Mouse (Mus musculus): ENCODE results near the gene Vps11. TPM values are rescaled to one million over a fixed set of nuclear protein-coding genes. Genes with fewer than 3 reads are reported as not detected.
A peak's percentile ranks its signal among the peaks of the same experiment; 100 is the strongest.
"Not testable (repeated sequence)": the region's sequence is repeated elsewhere in the genome, so short reads cannot be mapped to it uniquely, and the experiment has no call there.

Vps11 gene
- polyA plus RNA-seq, 1 experiment from 2014 or later, result 39.2 TPM

DNA sequence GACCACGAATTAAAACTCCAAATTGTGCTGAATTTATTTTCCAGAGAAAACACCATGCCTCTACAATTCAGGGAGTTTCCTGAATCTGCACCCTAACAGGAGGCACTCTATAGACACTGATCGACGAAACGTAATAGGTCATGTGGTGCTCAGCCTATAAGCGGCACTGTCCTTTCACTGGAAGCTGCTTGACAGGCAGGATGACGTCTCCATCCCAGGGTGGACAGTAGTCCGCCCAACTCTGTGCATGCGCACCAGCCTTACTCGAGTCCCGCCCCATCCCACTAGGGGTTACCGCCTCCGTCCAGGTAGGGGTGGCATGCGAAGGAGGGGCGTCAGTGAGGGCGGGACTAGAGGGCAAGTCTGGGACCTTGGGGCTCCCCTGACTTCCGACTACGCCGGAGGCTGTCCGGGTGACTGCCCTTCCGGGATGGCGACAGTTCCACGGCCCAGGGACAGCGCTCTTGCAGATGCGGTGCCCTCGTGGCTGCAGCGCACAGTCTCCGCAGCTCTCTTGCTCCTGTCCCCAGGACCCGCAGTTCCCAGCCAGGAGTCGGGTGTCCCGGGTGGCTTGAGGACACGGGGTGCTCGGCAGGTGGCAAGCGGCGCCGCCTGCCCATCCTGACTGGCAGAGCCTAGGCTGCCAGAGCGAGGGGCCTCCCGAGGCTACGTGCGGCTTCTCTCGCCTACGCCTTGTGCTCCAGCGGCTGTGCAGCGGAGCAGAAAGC is 35.4 kb upstream of the Vps11 start, which contains the start of gene Slc37a4:
Gene Slc37a4 (plus strand): TSS at position 169 of the 728 bp plus-strand sequence.
- no peaks in the 10 kb centered on the region for H3K9me3 ChIP-seq
- H3K4me3 ChIP-seq, result peak within 1 kb of the TSS; percentile 81
- peak within 1 kb of the TSS; percentile 94 for H3K4me2 ChIP-seq
- no peaks in the 10 kb centered on the region for H3K27me3 ChIP-seq
- peaks cover 41% of the 10 kb centered on the region for H3K4me1 ChIP-seq (replicated peaks)
- ATAC-seq (ENCODE audit: low read depth), result peak; percentile 98
- peak within 1 kb of the TSS; percentile 97 for H3K27ac ChIP-seq (replicated peaks)
- peak within 1 kb of the TSS; percentile 89 for H3K9ac ChIP-seq
- under 1% methylated on average over 43 of the region's 43 CpGs for WGBS
- peaks cover 38% of the 10 kb centered on the region for H3K36me3 ChIP-seq

DNA sequence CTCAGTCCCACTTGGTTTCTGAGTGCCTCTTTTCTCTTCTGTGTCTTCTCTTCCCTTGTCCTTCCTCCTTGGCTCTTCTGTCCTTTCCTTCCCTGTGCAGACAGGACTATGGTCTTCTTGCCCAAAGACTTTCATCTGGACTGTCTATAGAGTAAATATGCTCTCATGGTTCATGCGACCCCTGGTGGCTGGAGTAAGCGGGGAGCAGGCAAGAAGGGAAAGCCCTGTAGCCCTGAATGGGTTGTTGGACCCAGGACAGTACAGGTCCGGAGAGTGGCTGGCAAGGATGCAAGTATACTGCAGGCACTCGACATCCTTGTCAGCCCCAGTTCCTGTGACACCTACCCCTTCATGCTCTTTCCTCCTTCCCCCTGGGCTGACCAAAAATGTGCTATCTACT is 30.0 kb upstream of the Vps11 start:
- ATAC-seq (ENCODE audit: low read depth), result peak; percentile 33; the same call in 1 of the 2 replicates
- H3K4me3 ChIP-seq, result no peak overlapping the region
- H3K9ac ChIP-seq, result no peak overlapping the region
- no peaks in the 10 kb centered on the region for H3K27me3 ChIP-seq
- H3K4me1 ChIP-seq (replicated peaks), result peaks cover 5% of the 10 kb centered on the region; the same call in 1 of the 2 replicates
- no peaks in the 10 kb centered on the region for H3K9me3 ChIP-seq
- H3K36me3 ChIP-seq, result peaks cover 63% of the 10 kb centered on the region
- WGBS, result 39% methylated on average over 4 of the region's 4 CpGs
- H3K4me2 ChIP-seq, result no peak overlapping the region
- no peak overlapping the region for H3K27ac ChIP-seq (replicated peaks)

DNA sequence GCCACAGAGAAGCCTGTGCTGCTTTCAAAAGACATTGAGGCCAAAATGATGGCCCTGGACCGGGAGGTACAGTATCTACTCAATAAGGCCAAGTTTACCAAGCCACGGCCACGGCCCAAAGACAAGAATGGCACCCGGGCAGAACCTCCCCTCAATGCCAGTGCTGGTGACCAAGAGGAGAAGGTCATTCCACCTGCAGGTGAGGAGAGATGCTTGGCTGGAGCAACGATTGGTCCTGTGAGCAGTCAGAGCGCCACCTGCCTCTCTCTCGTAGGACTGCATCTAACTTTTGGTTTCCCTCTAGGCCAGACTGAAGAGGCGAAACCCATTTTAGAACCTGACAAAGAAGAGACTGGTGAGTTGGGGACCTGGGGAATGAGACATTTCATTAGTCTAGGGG is 27.8 kb upstream of the Vps11 start:
- WGBS, result 61% methylated on average over 8 of the region's 8 CpGs
- no peak overlapping the region for H3K9ac ChIP-seq
- no peaks in the 10 kb centered on the region for H3K4me1 ChIP-seq (replicated peaks)
- no peaks in the 10 kb centered on the region for H3K27me3 ChIP-seq
- no peak overlapping the region for H3K4me2 ChIP-seq
- peaks cover 85% of the 10 kb centered on the region for H3K36me3 ChIP-seq
- no peak overlapping the region for H3K4me3 ChIP-seq
- H3K27ac ChIP-seq (replicated peaks), result no peak overlapping the region
- no peaks in the 10 kb centered on the region for H3K9me3 ChIP-seq
- no peak for ATAC-seq (ENCODE audit: low read depth)

- Histone ChIP-seq H3K4me3 (no peak overlapping the region), H3K27ac (replicated peaks) (no peak overlapping the region), H3K4me1 (replicated peaks) (no peaks in the 10 kb centered on the region), H3K9me3 (no peaks in the 10 kb centered on the region), H3K4me2 (no peak overlapping the region), H3K9ac (no peak overlapping the region), H3K36me3 (peaks cover 96% of the 10 kb centered on the region), H3K27me3 (no peaks in the 10 kb centered on the region)
- 92% methylated on average over 3 of the region's 3 CpGs for WGBS
- ATAC-seq (ENCODE audit: low read depth), result no peak
Measured at GRCm38 (mm10) chr9:44387221-44387620, 25.8 kb upstream of the Vps11 start.

DNA sequence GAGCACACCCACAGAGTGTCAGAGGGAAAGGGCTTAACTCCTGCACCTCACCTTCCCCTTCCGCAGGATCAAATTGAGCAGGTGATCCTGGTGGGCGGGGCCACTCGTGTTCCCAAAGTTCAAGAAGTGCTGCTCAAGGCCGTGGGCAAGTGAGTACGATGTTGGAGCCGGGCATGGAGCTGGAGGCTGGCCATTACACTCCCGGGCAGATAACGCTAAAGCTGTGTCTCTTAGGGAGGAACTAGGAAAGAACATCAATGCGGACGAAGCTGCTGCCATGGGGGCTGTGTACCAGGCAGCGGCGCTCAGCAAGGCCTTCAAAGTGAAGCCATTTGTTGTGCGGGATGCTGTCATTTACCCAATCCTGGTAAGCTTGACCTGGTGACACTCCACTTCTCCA is 23.1 kb upstream of the Vps11 start:
- H3K9me3 ChIP-seq, result no peaks in the 10 kb centered on the region
- H3K9ac ChIP-seq, result no peak overlapping the region
- H3K27me3 ChIP-seq, result no peaks in the 10 kb centered on the region
- peaks cover 89% of the 10 kb centered on the region for H3K36me3 ChIP-seq
- ATAC-seq (ENCODE audit: low read depth), result no peak
- H3K27ac ChIP-seq (replicated peaks), result no peak overlapping the region
- H3K4me1 ChIP-seq (replicated peaks), result peaks cover 17% of the 10 kb centered on the region
- H3K4me3 ChIP-seq, result no peak overlapping the region
- no peak overlapping the region for H3K4me2 ChIP-seq
- 95% methylated on average over 13 of the region's 13 CpGs for WGBS

GRCm38 (mm10) chr9:44379862-44380261 is 18.4 kb upstream of the Vps11 start:
- Histone ChIP-seq H3K9ac (peak overlapping the region; percentile 97), H3K4me1 (replicated peaks) (peaks cover 31% of the 10 kb centered on the region), H3K9me3 (no peaks in the 10 kb centered on the region), H3K4me2 (peak overlapping the region; percentile 98), H3K27me3 (no peaks in the 10 kb centered on the region), H3K4me3 (peak overlapping the region; percentile 85), H3K27ac (replicated peaks) (peak overlapping the region; percentile 95), H3K36me3 (peaks cover 42% of the 10 kb centered on the region)
- peak; percentile 29 for ATAC-seq (ENCODE audit: low read depth)
- WGBS, result 12% methylated on average over 15 of the region's 15 CpGs

- H3K4me2 ChIP-seq, result peak within 1 kb of the TSS; percentile 98
- WGBS, result under 1% methylated on average over 83 of the region's 83 CpGs
- no peaks in the 10 kb centered on the region for H3K9me3 ChIP-seq
- H3K4me3 ChIP-seq, result peak within 1 kb of the TSS; percentile 85
- peak within 1 kb of the TSS; percentile 97 for H3K9ac ChIP-seq
- H3K4me1 ChIP-seq (replicated peaks), result peaks cover 31% of the 10 kb centered on the region
- H3K27me3 ChIP-seq, result no peaks in the 10 kb centered on the region
- peak; percentile 97 for ATAC-seq (ENCODE audit: low read depth)
- peaks cover 36% of the 10 kb centered on the region for H3K36me3 ChIP-seq
- H3K27ac ChIP-seq (replicated peaks), result peak within 1 kb of the TSS; percentile 95
Measured at GRCm38 (mm10) chr9:44379054-44379834, 17.8 kb upstream of the Vps11 start, which contains the start of gene Hyou1. Gene Hyou1 (plus strand): TSS chr9:44379490.

DNA sequence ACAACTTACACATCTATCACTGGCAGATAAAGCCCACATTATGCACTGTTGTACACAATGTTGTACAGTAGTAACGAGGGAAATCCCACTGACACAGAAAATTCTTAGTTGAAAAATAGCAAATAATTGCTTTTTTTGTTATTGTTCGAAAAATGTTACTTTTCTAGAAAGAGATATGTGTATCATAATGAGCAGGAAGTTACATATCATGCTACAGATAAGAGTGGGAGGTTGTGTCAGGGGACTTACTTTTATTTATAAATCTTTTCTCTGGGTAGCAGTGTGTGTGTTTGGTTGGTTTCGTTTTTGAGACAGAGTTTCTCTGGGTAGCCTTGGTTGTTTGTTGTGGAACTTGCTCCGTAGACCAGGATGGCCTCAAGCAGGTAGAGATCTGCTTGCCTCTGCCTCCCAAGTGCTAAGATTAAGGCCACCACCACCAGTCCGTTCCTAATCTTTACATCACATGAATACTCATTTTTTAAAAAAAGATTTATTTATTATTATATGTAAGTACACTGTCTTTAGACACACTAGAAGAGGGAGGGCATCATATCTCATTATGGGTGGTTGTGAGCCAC is 16.8 kb upstream of the Vps11 start:
- peaks cover 26% of the 10 kb centered on the region for H3K36me3 ChIP-seq
- peak overlapping the region; percentile 85 for H3K4me3 ChIP-seq
- 88% methylated on average over 5 of the region's 5 CpGs for WGBS
- H3K27me3 ChIP-seq, result no peaks in the 10 kb centered on the region
- ATAC-seq (ENCODE audit: low read depth), result peak; percentile 16; the same call in 1 of the 2 replicates
- no peaks in the 10 kb centered on the region for H3K9me3 ChIP-seq
- peak overlapping the region; percentile 95 for H3K27ac ChIP-seq (replicated peaks)
- H3K9ac ChIP-seq, result peak overlapping the region; percentile 80
- peak overlapping the region; percentile 77 for H3K4me2 ChIP-seq
- H3K4me1 ChIP-seq (replicated peaks), result peaks cover 31% of the 10 kb centered on the region

DNA sequence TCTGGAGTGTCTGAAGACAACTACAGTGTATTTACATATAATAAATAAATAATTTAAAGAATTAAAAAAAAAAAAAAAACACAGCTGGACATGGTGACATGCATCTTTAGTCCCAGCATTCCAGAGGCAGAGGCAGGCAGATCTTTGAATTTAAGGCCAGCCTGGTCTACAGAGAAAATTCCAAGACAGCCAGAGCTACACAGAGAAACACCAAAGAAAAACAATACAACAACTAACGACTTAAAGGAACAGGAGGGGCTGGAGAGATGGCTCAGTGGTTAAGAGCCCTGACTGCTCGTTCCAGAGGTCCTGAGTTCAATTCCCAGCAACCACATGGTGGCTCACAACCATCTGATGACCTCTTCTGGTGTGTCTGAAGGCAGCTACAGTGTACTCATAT is 15.9 kb upstream of the Vps11 start:
- not testable (repeated sequence) for ATAC-seq (ENCODE audit: low read depth)

DNA sequence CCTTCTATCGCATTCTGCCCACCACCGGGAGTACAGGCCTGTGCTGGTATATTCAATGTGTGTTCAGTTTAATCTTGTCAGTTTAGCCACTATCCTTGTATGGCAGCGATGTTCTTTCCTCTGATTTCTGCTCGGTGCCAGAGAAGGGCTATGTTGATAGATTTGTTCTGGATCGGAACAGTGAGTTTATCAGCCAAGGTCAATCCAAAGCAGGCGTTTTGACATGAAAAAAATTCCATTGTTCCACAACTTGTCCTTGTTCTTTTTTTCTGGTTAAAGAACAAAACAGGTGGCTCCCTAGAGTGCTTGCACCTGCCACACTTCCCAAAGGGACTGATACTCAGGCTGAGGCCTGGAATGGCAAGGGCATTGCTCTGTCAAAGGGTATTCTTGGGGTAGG is 14.7 kb upstream of the Vps11 start:
- Histone ChIP-seq H3K4me1 (replicated peaks) (peaks cover 28% of the 10 kb centered on the region), H3K4me3 (no peak overlapping the region), H3K9ac (no peak overlapping the region), H3K27me3 (no peaks in the 10 kb centered on the region), H3K36me3 (peaks cover 5% of the 10 kb centered on the region), H3K9me3 (no peaks in the 10 kb centered on the region), H3K27ac (replicated peaks) (no peak overlapping the region), H3K4me2 (no peak overlapping the region)
- no peak for ATAC-seq (ENCODE audit: low read depth)
- 94% methylated on average over 6 of the region's 6 CpGs for WGBS

More for the DNA sequence above, 15.9 kb upstream of the Vps11 start:
- not testable (repeated sequence) for H3K27ac ChIP-seq (replicated peaks); H3K9ac ChIP-seq; H3K4me2 ChIP-seq; H3K4me3 ChIP-seq; H3K9me3 ChIP-seq; H3K27me3 ChIP-seq
- 94% methylated on average over 2 of the region's 2 CpGs for WGBS
- Histone ChIP-seq H3K4me1 (replicated peaks) (peaks cover 31% of the 10 kb centered on the region), H3K36me3 (peaks cover 17% of the 10 kb centered on the region)

GRCm38 (mm10) chr9:44373386-44373785 is 11.9 kb upstream of the Vps11 start:
- Histone ChIP-seq H3K27ac (replicated peaks) (no peak overlapping the region), H3K4me3 (no peak overlapping the region), H3K27me3 (no peaks in the 10 kb centered on the region), H3K9ac (no peak overlapping the region), H3K4me2 (no peak overlapping the region), H3K36me3 (no peaks in the 10 kb centered on the region), H3K4me1 (replicated peaks) (peaks cover 10% of the 10 kb centered on the region), H3K9me3 (no peaks in the 10 kb centered on the region)
- ATAC-seq (ENCODE audit: low read depth), result no peak

DNA sequence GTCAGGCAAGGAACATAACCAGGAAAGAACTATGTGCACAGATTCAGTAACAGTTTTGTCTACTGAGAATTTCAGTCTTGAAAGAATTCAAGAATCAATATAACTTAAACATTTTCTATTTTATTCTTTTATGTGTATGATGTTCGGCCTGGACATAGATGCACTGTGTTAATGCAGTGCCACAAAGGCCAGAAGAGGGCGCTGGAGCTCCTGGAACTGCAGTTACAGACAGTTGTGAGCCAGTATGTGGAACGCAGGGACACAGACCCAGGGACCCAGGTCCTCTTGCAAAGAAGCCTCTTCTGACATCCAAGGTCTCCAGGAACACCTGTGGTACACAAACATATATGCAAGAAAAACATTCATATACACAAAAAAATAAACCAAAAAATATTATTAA is 3.0 kb upstream of the Vps11 start:
- ATAC-seq (ENCODE audit: low read depth), result no peak
- no peak overlapping the region for H3K4me3 ChIP-seq
- WGBS, result 62% methylated on average over 3 of the region's 3 CpGs

More for the DNA sequence above, 3.0 kb upstream of the Vps11 start:
- peaks cover 9% of the 10 kb centered on the region for H3K4me1 ChIP-seq (replicated peaks)
- no peak overlapping the region for H3K9ac ChIP-seq
- H3K27ac ChIP-seq (replicated peaks), result no peak overlapping the region
- H3K36me3 ChIP-seq, result peaks cover 5% of the 10 kb centered on the region
- H3K9me3 ChIP-seq, result no peaks in the 10 kb centered on the region
- H3K27me3 ChIP-seq, result no peaks in the 10 kb centered on the region
- no peak overlapping the region for H3K4me2 ChIP-seq
